Mouse (Mus musculus): ENCODE measurements around the gene Bnipl. TPM values are rescaled to one million over a fixed set of nuclear protein-coding genes. Genes with fewer than 3 reads are reported as not detected.

Bnipl gene
- 0.34 TPM for polyA plus RNA-seq (2012; fragmentation: generic; extraction: Trizol)
- long read RNA-seq, experiment 1 = 0 reads
- long read RNA-seq, experiment 2 = 0 reads

DNA sequence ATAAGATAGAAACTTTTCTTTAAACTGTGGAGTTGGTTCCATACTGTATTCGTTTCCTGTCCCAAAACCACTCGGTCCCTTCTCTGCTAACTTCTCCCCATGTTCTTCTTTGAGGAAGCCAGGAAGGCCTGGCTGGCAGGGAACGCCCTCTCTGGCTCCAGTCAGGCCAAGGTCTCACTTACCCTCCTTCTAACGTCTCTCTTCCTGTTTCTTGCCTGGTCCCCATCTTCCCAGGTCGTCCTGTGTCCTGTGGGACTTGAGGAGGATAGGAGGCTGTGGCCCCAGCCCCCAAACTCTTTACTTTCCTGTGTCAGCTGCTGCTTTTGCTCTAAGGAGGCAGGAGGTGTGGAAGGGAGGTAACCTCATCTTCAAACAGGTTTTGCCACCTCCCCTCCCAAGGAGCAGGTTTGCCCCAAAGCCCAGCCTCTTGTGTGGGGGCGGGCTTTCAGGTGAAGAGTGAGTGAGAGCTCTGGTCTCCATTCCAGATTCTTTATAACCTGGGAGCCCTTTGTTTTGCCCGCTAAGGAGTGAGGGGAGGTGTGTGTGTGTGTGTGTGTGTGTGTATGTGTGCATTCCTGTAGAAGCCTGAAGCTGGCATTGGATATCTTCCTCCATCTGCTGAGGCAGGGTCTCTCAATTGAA lies at the start of gene Bnipl:
Gene Bnipl (minus strand): TSS at position 411 of the 642 bp plus-strand sequence.
- no peaks in the 10 kb centered on the region for H3K27me3 ChIP-seq (ENCODE audit: control insufficient read depth, insufficient read depth, insufficient read length)
- no peak within 1 kb of the TSS for H3K4me3 ChIP-seq (ENCODE audit: insufficient read depth, poor library complexity, severe bottlenecking)
- no peaks in the 10 kb centered on the region for H3K79me2 ChIP-seq (ENCODE audit: control insufficient read depth, insufficient read depth)
- no peak within 1 kb of the TSS for H3ac ChIP-seq (ENCODE audit: control insufficient read depth, insufficient read length, low read depth)
- peaks cover 19% of the 10 kb centered on the region for H3K36me3 ChIP-seq (ENCODE audit: control insufficient read depth, insufficient read depth)
- H3K79me3 ChIP-seq (ENCODE audit: low read depth) = no peaks in the 10 kb centered on the region
- TF ChIP-seq CEBPB (IDR thresholded peaks at IDR 0.05; ENCODE audit: low read depth) (no peak), USF1 (IDR thresholded peaks at IDR 0.05; ENCODE audit: low read depth) (no peak), CTCF (IDR thresholded peaks at IDR 0.05; ENCODE audit: control insufficient read depth, insufficient read depth, insufficient read length) (no peak), MYOG (IDR thresholded peaks at IDR 0.05; ENCODE audit: control insufficient read depth, extremely low read depth, insufficient read length) (no peak), FOSL1 (IDR thresholded peaks at IDR 0.05; ENCODE audit: insufficient read depth, low read length, poor library complexity, severe bottlenecking) (no peak), MYOD1 (IDR thresholded peaks at IDR 0.05; ENCODE audit: control insufficient read depth, insufficient read length, low read depth) (no peak), MAX (IDR thresholded peaks at IDR 0.05) (no peak)

DNA sequence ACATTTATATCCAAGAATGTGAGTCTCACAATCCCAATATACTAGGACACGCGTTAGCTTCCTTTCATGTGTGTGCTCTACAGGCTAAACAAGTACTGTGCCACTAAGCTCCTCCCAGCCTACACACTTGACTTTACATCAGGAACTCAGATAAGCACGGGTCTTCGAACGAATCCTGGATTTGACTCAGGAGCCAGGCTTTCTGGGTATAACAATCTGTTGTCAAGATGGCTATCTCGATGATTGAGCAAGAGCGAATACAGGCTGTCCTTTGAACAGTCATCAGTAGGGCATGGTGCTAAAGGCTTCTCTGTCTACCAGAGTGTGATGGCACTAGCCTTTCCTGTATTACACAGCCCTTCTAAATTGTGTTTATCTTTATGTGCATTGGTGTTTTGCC lies 47.0 kb upstream of the Bnipl start:
- no peak overlapping the region for H3K4me3 ChIP-seq (ENCODE audit: insufficient read depth, poor library complexity, severe bottlenecking)
- H3K27me3 ChIP-seq (ENCODE audit: control insufficient read depth, insufficient read depth, insufficient read length) = no peaks in the 10 kb centered on the region
- peaks cover 33% of the 10 kb centered on the region for H3K36me3 ChIP-seq (ENCODE audit: control insufficient read depth, insufficient read depth)
- no peaks in the 10 kb centered on the region for H3K79me2 ChIP-seq (ENCODE audit: control insufficient read depth, insufficient read depth)
- TF ChIP-seq CEBPB (IDR thresholded peaks at IDR 0.05; ENCODE audit: low read depth) (no peak), FOSL1 (IDR thresholded peaks at IDR 0.05; ENCODE audit: insufficient read depth, low read length, poor library complexity, severe bottlenecking) (no peak), MYOD1 (IDR thresholded peaks at IDR 0.05; ENCODE audit: control insufficient read depth, insufficient read length, low read depth) (no peak), CTCF (IDR thresholded peaks at IDR 0.05; ENCODE audit: control insufficient read depth, insufficient read depth, insufficient read length) (no peak), USF1 (IDR thresholded peaks at IDR 0.05; ENCODE audit: low read depth) (no peak), MYOG (IDR thresholded peaks at IDR 0.05; ENCODE audit: control insufficient read depth, extremely low read depth, insufficient read length) (no peak), MAX (IDR thresholded peaks at IDR 0.05) (no peak)
- no peak overlapping the region for H3ac ChIP-seq (ENCODE audit: control insufficient read depth, insufficient read length, low read depth)
- no peaks in the 10 kb centered on the region for H3K79me3 ChIP-seq (ENCODE audit: low read depth)

DNA sequence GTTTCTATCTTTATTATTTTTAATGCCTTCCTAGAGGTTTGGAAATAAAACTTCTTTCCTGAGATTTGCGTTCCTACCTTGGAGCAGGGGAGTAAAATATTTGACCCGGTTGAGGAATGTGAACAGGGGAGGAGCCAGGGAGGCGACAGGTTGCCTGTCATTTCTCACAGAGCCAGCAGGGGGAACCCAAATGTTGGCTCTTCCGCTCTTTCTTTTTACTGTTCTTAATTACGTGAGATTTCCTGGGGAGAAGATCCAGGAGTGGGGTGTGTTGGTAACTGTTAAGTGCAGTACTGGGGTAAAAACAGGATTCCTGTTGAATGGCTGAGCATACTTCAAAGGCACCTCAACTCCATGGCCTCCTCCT lies 45.1 kb upstream of the Bnipl start:
- Histone ChIP-seq H3K36me3 (ENCODE audit: control insufficient read depth, insufficient read depth) (peaks cover 51% of the 10 kb centered on the region), H3K4me3 (ENCODE audit: insufficient read depth, poor library complexity, severe bottlenecking) (no peak overlapping the region), H3K27me3 (ENCODE audit: control insufficient read depth, insufficient read depth, insufficient read length) (no peaks in the 10 kb centered on the region), H3K79me3 (ENCODE audit: low read depth) (no peaks in the 10 kb centered on the region), H3ac (ENCODE audit: control insufficient read depth, insufficient read length, low read depth) (no peak overlapping the region), H3K79me2 (ENCODE audit: control insufficient read depth, insufficient read depth) (no peaks in the 10 kb centered on the region)
- TF ChIP-seq CEBPB (IDR thresholded peaks at IDR 0.05; ENCODE audit: low read depth) (no peak), CTCF (IDR thresholded peaks at IDR 0.05; ENCODE audit: control insufficient read depth, insufficient read depth, insufficient read length) (no peak), MAX (IDR thresholded peaks at IDR 0.05) (no peak), MYOG (IDR thresholded peaks at IDR 0.05; ENCODE audit: control insufficient read depth, extremely low read depth, insufficient read length) (no peak), FOSL1 (IDR thresholded peaks at IDR 0.05; ENCODE audit: insufficient read depth, low read length, poor library complexity, severe bottlenecking) (no peak), USF1 (IDR thresholded peaks at IDR 0.05; ENCODE audit: low read depth) (no peak), MYOD1 (IDR thresholded peaks at IDR 0.05; ENCODE audit: control insufficient read depth, insufficient read length, low read depth) (no peak)

DNA sequence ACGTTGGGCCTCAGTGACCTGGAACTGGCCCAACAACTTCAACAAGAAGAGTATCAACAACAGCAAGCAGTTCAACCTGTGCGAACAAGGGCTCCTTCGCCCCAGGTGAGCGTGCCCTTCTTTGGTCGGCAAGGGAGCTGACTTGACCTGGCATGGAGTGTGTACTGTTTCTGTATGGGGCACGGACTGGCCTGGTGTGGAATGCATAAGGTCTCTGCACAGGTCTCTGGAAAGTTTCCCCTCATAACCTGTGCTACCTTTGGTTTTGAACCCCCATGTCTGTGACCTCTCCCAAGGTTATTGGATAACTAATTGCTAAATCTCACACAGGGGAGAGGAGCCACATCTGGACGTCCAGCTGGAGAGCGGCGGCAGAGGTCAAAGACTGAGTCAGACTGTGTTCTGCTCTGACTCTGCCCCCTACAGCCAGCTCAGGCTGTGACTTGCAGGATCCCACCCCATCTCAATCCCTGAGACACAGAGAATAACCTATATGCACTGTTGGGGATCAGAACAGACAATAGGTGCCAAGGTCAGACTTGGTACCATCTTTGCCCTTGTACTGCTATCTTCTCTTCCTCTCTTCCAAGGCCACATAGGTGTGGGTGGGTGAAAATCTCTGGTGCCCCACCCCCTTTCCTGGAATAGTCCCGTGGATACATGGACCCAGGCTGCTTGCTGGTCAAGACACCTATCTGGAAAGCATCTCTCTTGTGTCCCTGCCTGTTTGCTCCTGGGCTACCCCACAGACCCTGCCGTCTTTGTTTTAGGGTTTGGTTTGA lies 44.5 kb upstream of the Bnipl start:
- peaks cover 51% of the 10 kb centered on the region for H3K36me3 ChIP-seq (ENCODE audit: control insufficient read depth, insufficient read depth)

DNA sequence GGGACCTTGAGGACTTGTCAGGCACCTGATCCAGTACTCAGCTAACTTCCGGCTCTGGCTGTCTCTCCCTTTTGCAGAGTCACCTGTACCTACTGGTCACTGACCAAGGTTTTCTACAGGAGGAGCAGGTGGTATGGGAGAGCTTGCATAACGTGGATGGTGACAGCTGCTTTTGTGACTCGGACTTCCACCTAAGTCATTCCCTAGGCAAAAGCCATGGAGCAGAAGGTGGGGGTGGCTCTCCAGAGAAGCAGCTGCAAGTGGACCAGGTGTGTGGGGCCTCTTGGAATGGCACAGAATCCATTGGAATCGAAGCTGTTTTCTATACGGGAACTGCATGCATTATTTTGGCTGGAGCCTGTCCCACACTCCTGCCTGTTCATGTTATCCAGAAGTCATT lies 43.7 kb upstream of the Bnipl start:
- TF ChIP-seq MAX (IDR thresholded peaks at IDR 0.05) (no peak), MYOG (IDR thresholded peaks at IDR 0.05; ENCODE audit: control insufficient read depth, extremely low read depth, insufficient read length) (no peak), CEBPB (IDR thresholded peaks at IDR 0.05; ENCODE audit: low read depth) (no peak), MYOD1 (IDR thresholded peaks at IDR 0.05; ENCODE audit: control insufficient read depth, insufficient read length, low read depth) (no peak), CTCF (IDR thresholded peaks at IDR 0.05; ENCODE audit: control insufficient read depth, insufficient read depth, insufficient read length) (no peak), USF1 (IDR thresholded peaks at IDR 0.05; ENCODE audit: low read depth) (no peak), FOSL1 (IDR thresholded peaks at IDR 0.05; ENCODE audit: insufficient read depth, low read length, poor library complexity, severe bottlenecking) (no peak)
- H3K4me3 ChIP-seq (ENCODE audit: insufficient read depth, poor library complexity, severe bottlenecking) = no peak overlapping the region
- H3ac ChIP-seq (ENCODE audit: control insufficient read depth, insufficient read length, low read depth) = no peak overlapping the region
- no peaks in the 10 kb centered on the region for H3K27me3 ChIP-seq (ENCODE audit: control insufficient read depth, insufficient read depth, insufficient read length)
- no peaks in the 10 kb centered on the region for H3K79me3 ChIP-seq (ENCODE audit: low read depth)
- peaks cover 49% of the 10 kb centered on the region for H3K36me3 ChIP-seq (ENCODE audit: control insufficient read depth, insufficient read depth)
- H3K79me2 ChIP-seq (ENCODE audit: control insufficient read depth, insufficient read depth) = no peaks in the 10 kb centered on the region

More for the DNA sequence above, 44.5 kb upstream of the Bnipl start:
- H3K79me2 ChIP-seq (ENCODE audit: control insufficient read depth, insufficient read depth) = no peaks in the 10 kb centered on the region
- H3ac ChIP-seq (ENCODE audit: control insufficient read depth, insufficient read length, low read depth) = no peak overlapping the region
- H3K27me3 ChIP-seq (ENCODE audit: control insufficient read depth, insufficient read depth, insufficient read length) = no peaks in the 10 kb centered on the region
- TF ChIP-seq USF1 (IDR thresholded peaks at IDR 0.05; ENCODE audit: low read depth) (no peak), MYOD1 (IDR thresholded peaks at IDR 0.05; ENCODE audit: control insufficient read depth, insufficient read length, low read depth) (no peak), MYOG (IDR thresholded peaks at IDR 0.05; ENCODE audit: control insufficient read depth, extremely low read depth, insufficient read length) (no peak), CEBPB (IDR thresholded peaks at IDR 0.05; ENCODE audit: low read depth) (no peak), FOSL1 (IDR thresholded peaks at IDR 0.05; ENCODE audit: insufficient read depth, low read length, poor library complexity, severe bottlenecking) (no peak), CTCF (IDR thresholded peaks at IDR 0.05; ENCODE audit: control insufficient read depth, insufficient read depth, insufficient read length) (no peak), MAX (IDR thresholded peaks at IDR 0.05) (no peak)
- H3K4me3 ChIP-seq (ENCODE audit: insufficient read depth, poor library complexity, severe bottlenecking) = no peak overlapping the region
- no peaks in the 10 kb centered on the region for H3K79me3 ChIP-seq (ENCODE audit: low read depth)
